Mouse (Mus musculus) G1E (cell line): ENCODE results near the gene Vangl1.

ENCODE experiments used
- CTCF ChIP-seq: IDR thresholded peaks from 2 replicates; pipeline ENCODE4 v1.5.1; 2012; ENCODE audit warnings: low read depth, low read length, inconsistent platforms, mixed read lengths
- GATA1 ChIP-seq: IDR thresholded peaks from 2 replicates; pipeline ENCODE4 v1.6.1; 2012; ENCODE audit warnings: borderline replicate concordance, low read length, inconsistent platforms, mixed read lengths
- GATA2 ChIP-seq: IDR thresholded peaks from 2 replicates; pipeline ENCODE4 v1.6.1; 2012; ENCODE audit warnings: low read depth, low read length, inconsistent platforms, borderline replicate concordance
- POLR2AphosphoS5 ChIP-seq: IDR thresholded peaks from 2 replicates; pipeline ENCODE4 v1.6.1; 2012; ENCODE audit warnings: low read depth, low read length, inconsistent platforms; ENCODE audit not compliant: insufficient replicate concordance
- TAL1 ChIP-seq: conservative IDR thresholded peaks from 2 replicates; pipeline ENCODE4 v1.6.1; 2012; ENCODE audit warnings: low read depth, low read length, inconsistent platforms, mixed read lengths

GRCm38 (mm10) chr3:102191575-102191974 is 12.9 kb downstream of the Vangl1 start:
- TF ChIP-seq CTCF (no peak), GATA2 (no peak), POLR2AphosphoS5 (no peak), GATA1 (no peak), TAL1 (no peak)
